Mouse (Mus musculus): ENCODE data around the gene Lrig3. TPM values are rescaled to one million over a fixed set of nuclear protein-coding genes. Genes with fewer than 3 reads are reported as not detected.

Gene Lrig3
- polyA plus RNA-seq, 1 experiment = 8.0 TPM

DNA sequence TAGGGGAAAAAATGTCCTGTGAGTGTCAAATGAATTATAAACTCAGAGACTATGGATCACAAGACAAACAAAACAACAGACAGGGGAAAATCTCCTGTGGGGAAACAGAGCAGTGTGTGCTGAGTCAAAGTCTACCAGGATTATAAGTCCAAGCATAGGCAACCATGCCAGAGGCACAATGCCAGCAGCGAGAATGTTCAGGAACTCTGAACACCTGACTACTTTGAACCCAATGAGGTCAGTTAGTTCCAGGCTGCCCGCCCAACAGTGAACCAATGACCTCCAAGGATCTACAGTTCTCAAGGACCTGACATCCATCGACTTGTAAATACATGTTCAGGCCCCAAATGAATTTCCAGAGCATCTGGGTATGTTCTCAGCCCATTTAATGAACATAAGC lies 36.0 kb upstream of the Lrig3 start:
- no peaks in the 10 kb centered on the region for H3K79me2 ChIP-seq (ENCODE audit: control insufficient read depth, insufficient read depth)
- H3K27me3 ChIP-seq (ENCODE audit: control insufficient read depth, insufficient read depth, insufficient read length) = no peaks in the 10 kb centered on the region
- TF ChIP-seq MYOG (IDR thresholded peaks at IDR 0.05; ENCODE audit: control insufficient read depth, extremely low read depth, insufficient read length) = no peak
- TF ChIP-seq CEBPB (IDR thresholded peaks at IDR 0.05; ENCODE audit: low read depth) = no peak
- TF ChIP-seq CTCF (IDR thresholded peaks at IDR 0.05; ENCODE audit: control insufficient read depth, insufficient read depth, insufficient read length) = no peak
- TF ChIP-seq USF1 (IDR thresholded peaks at IDR 0.05; ENCODE audit: low read depth) = no peak
- no peaks in the 10 kb centered on the region for H3K36me3 ChIP-seq (ENCODE audit: control insufficient read depth, insufficient read depth)
- no peak overlapping the region for H3K4me3 ChIP-seq (ENCODE audit: insufficient read depth, poor library complexity, severe bottlenecking)
- H3ac ChIP-seq (ENCODE audit: control insufficient read depth, insufficient read length, low read depth) = no peak overlapping the region
- H3K79me3 ChIP-seq (ENCODE audit: low read depth) = no peaks in the 10 kb centered on the region

DNA sequence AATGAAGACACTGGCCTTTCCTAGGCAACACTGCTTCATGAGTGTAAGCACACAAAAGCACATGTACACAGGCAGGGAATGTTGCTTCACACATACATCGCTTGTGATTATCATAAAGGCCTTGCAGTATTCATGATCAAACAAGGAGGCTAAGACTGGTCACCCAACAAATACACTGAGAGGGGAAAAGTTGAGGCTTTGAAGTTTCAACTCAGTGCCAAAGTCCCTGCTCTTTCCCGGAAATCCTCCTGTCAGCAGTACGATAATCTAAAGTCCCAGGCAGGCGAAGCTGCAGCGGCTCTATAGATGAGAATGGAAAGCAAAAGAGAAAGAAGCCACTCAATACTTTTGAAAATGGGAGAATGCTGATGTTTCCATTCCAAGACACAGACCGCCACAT lies 32.6 kb upstream of the Lrig3 start:
- Histone ChIP-seq H3K27me3 (ENCODE audit: control insufficient read depth, insufficient read depth, insufficient read length) (no peaks in the 10 kb centered on the region), H3ac (ENCODE audit: control insufficient read depth, insufficient read length, low read depth) (no peak overlapping the region), H3K79me2 (ENCODE audit: control insufficient read depth, insufficient read depth) (no peaks in the 10 kb centered on the region), H3K4me3 (ENCODE audit: insufficient read depth, poor library complexity, severe bottlenecking) (no peak overlapping the region), H3K79me3 (ENCODE audit: low read depth) (no peaks in the 10 kb centered on the region), H3K36me3 (ENCODE audit: control insufficient read depth, insufficient read depth) (no peaks in the 10 kb centered on the region)
- TF ChIP-seq CTCF (IDR thresholded peaks at IDR 0.05; ENCODE audit: control insufficient read depth, insufficient read depth, insufficient read length) = no peak
- no peak for TF ChIP-seq FOSL1 (IDR thresholded peaks at IDR 0.05; ENCODE audit: insufficient read depth, low read length, poor library complexity, severe bottlenecking)
- TF ChIP-seq CEBPB (IDR thresholded peaks at IDR 0.05; ENCODE audit: low read depth) = no peak
- TF ChIP-seq MYOD1 (IDR thresholded peaks at IDR 0.05; ENCODE audit: control insufficient read depth, insufficient read length, low read depth) = no peak
- no peak for TF ChIP-seq MAX (IDR thresholded peaks at IDR 0.05)
- TF ChIP-seq USF1 (IDR thresholded peaks at IDR 0.05; ENCODE audit: low read depth) = no peak
- no peak for TF ChIP-seq MYOG (IDR thresholded peaks at IDR 0.05; ENCODE audit: control insufficient read depth, extremely low read depth, insufficient read length)

DNA sequence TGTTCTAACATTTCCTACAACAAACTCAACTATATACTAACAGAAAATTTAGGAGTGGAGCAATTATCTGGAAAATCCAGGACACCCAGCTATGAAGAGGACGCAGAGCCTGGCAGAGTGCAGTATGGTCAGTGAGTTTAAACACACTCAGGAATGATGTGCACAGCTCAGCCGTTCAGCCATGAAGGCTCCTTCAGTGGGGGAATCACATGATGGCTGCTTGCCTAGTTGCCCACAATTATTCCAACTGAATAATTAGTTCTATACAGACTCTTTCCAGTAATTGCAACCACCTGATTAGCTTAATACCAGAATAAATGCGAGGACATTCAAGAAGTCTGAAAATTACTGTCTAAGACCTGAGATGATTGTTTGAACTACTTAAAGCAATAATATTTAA lies 31.9 kb upstream of the Lrig3 start:
- Histone ChIP-seq H3K4me3 (ENCODE audit: insufficient read depth, poor library complexity, severe bottlenecking) (no peak overlapping the region), H3K36me3 (ENCODE audit: control insufficient read depth, insufficient read depth) (no peaks in the 10 kb centered on the region), H3K79me3 (ENCODE audit: low read depth) (no peaks in the 10 kb centered on the region), H3ac (ENCODE audit: control insufficient read depth, insufficient read length, low read depth) (no peak overlapping the region), H3K27me3 (ENCODE audit: control insufficient read depth, insufficient read depth, insufficient read length) (no peaks in the 10 kb centered on the region), H3K79me2 (ENCODE audit: control insufficient read depth, insufficient read depth) (no peaks in the 10 kb centered on the region)
- TF ChIP-seq MYOD1 (IDR thresholded peaks at IDR 0.05; ENCODE audit: control insufficient read depth, insufficient read length, low read depth) = no peak
- no peak for TF ChIP-seq MAX (IDR thresholded peaks at IDR 0.05)
- TF ChIP-seq USF1 (IDR thresholded peaks at IDR 0.05; ENCODE audit: low read depth) = no peak
- TF ChIP-seq MYOG (IDR thresholded peaks at IDR 0.05; ENCODE audit: control insufficient read depth, extremely low read depth, insufficient read length) = no peak
- no peak for TF ChIP-seq CTCF (IDR thresholded peaks at IDR 0.05; ENCODE audit: control insufficient read depth, insufficient read depth, insufficient read length)
- TF ChIP-seq FOSL1 (IDR thresholded peaks at IDR 0.05; ENCODE audit: insufficient read depth, low read length, poor library complexity, severe bottlenecking) = no peak
- no peak for TF ChIP-seq CEBPB (IDR thresholded peaks at IDR 0.05; ENCODE audit: low read depth)

DNA sequence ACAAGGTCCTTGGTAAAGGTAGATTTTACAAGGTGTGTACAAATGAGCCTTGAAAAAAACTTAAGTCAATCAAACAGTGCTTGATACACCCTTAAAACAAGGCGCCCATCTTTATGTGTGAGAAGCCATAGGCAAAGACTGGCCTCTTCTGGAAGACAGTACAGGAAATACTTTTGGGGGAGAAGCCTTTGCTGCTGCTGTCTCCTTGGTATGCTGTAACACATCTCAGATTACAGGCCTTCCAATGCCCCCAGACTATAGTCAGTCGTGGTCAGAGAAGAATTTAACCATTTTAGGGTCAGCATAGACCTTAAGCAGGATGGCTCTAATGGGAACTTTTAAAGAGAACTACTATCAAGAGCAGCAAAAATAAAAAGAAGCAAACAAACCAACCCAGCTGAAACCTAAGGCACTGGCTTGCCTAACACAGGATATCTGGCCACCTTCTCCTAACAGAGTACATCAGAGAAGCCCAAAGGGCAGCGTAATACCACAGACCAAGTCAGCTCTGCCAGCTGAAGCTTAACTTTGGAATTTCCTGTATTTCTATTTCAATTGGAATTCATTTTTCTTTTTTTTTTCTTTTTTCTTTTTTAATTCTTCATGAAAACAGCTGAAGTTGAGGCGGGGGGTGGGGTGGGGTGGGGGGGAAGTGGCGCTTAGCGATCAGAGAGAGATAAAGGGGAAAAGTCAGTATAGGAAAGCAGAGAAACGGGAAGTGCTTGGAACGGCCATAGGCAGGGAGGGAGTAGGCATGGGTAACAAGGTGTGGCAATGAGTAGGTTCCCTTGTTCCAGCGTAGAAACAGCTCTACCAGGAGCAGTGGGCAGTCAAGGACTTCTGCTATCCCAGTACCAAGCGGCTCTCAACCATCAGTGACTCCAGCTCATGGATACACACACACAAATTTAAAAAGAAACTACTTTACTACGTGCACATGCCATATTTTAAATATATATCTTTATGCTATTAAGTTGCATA lies 28.2 kb upstream of the Lrig3 start:
- H3K4me3 ChIP-seq (ENCODE audit: insufficient read depth, poor library complexity, severe bottlenecking) = no peak overlapping the region
- TF ChIP-seq CEBPB (IDR thresholded peaks at IDR 0.05; ENCODE audit: low read depth) = no peak
- no peak for TF ChIP-seq MAX (IDR thresholded peaks at IDR 0.05)
- no peak for TF ChIP-seq MYOG (IDR thresholded peaks at IDR 0.05; ENCODE audit: control insufficient read depth, extremely low read depth, insufficient read length)
- TF ChIP-seq USF1 (IDR thresholded peaks at IDR 0.05; ENCODE audit: low read depth) = no peak
- no peak for TF ChIP-seq FOSL1 (IDR thresholded peaks at IDR 0.05; ENCODE audit: insufficient read depth, low read length, poor library complexity, severe bottlenecking)
- TF ChIP-seq MYOD1 (IDR thresholded peaks at IDR 0.05; ENCODE audit: control insufficient read depth, insufficient read length, low read depth) = no peak
- TF ChIP-seq CTCF (IDR thresholded peaks at IDR 0.05; ENCODE audit: control insufficient read depth, insufficient read depth, insufficient read length) = no peak
- no peaks in the 10 kb centered on the region for H3K36me3 ChIP-seq (ENCODE audit: control insufficient read depth, insufficient read depth)
- H3ac ChIP-seq (ENCODE audit: control insufficient read depth, insufficient read length, low read depth) = no peak overlapping the region
- H3K79me3 ChIP-seq (ENCODE audit: low read depth) = no peaks in the 10 kb centered on the region
- no peaks in the 10 kb centered on the region for H3K79me2 ChIP-seq (ENCODE audit: control insufficient read depth, insufficient read depth)
- H3K27me3 ChIP-seq (ENCODE audit: control insufficient read depth, insufficient read depth, insufficient read length) = no peaks in the 10 kb centered on the region

DNA sequence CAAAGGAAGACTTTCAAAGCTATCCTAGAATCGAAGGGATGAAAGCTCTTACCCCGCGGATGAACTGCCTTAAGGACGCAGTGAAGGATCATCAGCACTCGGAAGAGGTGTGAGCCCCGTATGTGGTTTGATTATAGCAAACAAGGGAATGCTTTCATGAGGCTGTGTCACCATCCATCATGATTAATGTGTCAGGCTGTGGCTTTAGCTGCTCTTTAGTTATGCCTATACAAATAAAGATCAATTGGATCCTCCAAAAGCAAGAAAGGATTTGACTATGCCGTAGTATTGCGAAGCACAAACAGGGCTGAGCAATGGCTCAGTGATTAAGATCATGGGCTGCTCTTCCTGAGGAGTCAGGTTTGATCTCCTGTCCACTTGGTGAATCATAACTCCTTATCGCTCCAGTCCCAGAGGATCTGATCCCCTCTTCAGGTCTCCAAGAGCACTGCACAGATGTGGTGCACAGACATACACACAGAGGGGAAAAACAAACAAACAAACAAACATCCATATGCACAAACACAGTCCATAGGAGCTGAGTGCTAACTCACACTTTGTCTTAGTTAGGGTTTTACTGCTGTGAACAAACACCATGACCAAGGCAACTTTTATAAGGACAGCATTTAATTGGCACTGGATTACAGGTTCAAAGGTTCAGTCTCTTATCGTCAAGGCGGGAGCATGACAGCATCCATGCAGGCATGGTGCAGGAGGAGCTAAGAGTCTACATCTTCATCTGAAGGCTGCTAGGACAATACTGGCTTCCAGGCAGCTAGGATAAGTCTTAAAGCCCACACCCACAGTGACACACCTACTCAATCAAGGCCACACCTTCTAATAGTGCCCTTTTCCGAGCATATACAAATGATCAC lies 27.2 kb upstream of the Lrig3 start:
- Histone ChIP-seq H3K27me3 (ENCODE audit: control insufficient read depth, insufficient read depth, insufficient read length) (no peaks in the 10 kb centered on the region), H3K79me3 (ENCODE audit: low read depth) (no peaks in the 10 kb centered on the region), H3K36me3 (ENCODE audit: control insufficient read depth, insufficient read depth) (no peaks in the 10 kb centered on the region), H3ac (ENCODE audit: control insufficient read depth, insufficient read length, low read depth) (no peak overlapping the region), H3K79me2 (ENCODE audit: control insufficient read depth, insufficient read depth) (no peaks in the 10 kb centered on the region), H3K4me3 (ENCODE audit: insufficient read depth, poor library complexity, severe bottlenecking) (no peak overlapping the region)
- no peak for TF ChIP-seq CTCF (IDR thresholded peaks at IDR 0.05; ENCODE audit: control insufficient read depth, insufficient read depth, insufficient read length)
- TF ChIP-seq CEBPB (IDR thresholded peaks at IDR 0.05; ENCODE audit: low read depth) = no peak
- TF ChIP-seq USF1 (IDR thresholded peaks at IDR 0.05; ENCODE audit: low read depth) = no peak
- TF ChIP-seq MYOG (IDR thresholded peaks at IDR 0.05; ENCODE audit: control insufficient read depth, extremely low read depth, insufficient read length) = no peak
- no peak for TF ChIP-seq FOSL1 (IDR thresholded peaks at IDR 0.05; ENCODE audit: insufficient read depth, low read length, poor library complexity, severe bottlenecking)
- no peak for TF ChIP-seq MYOD1 (IDR thresholded peaks at IDR 0.05; ENCODE audit: control insufficient read depth, insufficient read length, low read depth)
- TF ChIP-seq MAX (IDR thresholded peaks at IDR 0.05) = no peak
